Comparison of ENCODE assay signal across 28 mouse cellular contexts in the genomic region with DNA sequence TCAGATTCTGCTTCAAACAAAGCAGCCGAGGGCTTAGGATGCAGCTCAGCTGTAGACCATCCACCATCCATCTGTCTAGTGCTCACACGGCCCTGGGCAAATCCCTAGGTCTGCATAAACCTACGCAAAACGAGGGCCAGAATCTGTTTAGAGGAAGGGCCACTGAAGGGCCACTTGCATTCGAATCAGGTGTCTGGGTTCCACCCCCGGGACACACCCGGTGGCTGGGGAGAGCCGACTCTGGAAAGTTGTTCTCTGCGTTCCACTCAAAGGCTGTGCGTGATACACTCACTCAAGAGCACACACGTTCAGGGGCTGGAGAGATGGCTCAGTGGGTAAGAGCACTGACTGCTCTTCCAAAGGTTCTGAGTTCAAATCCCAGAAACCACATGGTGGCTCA. TPM values are rescaled to one million over a fixed set of nuclear protein-coding genes. Genes with fewer than 3 reads are reported as not detected.
A peak's percentile ranks its signal among the peaks of the same experiment; 100 is the strongest.
DNase-seq lines count a peak whose midpoint lies in the region; ATAC-seq lines count a peak whose summit lies in the region.
"Had no signal": no experiment of that assay in that cellular context is flagged by ENCODE, and none has a peak within 500 bp of the region (broad histone marks: within the 10 kb centered on the region; RNA-seq: fewer than 3 reads in every experiment).

No protein-coding gene starts in this region.

- H3K4me2 ChIP-seq in forebrain, embryonic 11.5 days (ENCODE audit: low read depth, low read length, severe bottlenecking), result no peak overlapping the region
- H3K4me2 ChIP-seq: forebrain, embryonic 12.5 days; forebrain, embryonic 15.5 days; heart, embryonic 13.5 days; hindbrain, embryonic 14.5 days had no signal

- no peak overlapping the region for H3K27ac ChIP-seq in forebrain, embryonic 11.5 days (ENCODE audit: low read depth, low read length)
- no peak overlapping the region for H3K27ac ChIP-seq in forebrain, embryonic 10.5 days
- H3K27ac ChIP-seq: forebrain, embryonic 12.5 days; forebrain, embryonic 15.5 days; heart, adult 2 months; heart, embryonic 10.5 days; heart, embryonic 13.5 days; hindbrain, embryonic 14.5 days; hindbrain, postnatal 0 days had no signal

- H3K36me3 ChIP-seq in forebrain, embryonic 11.5 days (ENCODE audit: control insufficient read depth, insufficient read depth, low read length), result no peaks in the 10 kb centered on the region
- H3K36me3 ChIP-seq in forebrain, embryonic 10.5 days (replicated peaks), result no peaks in the 10 kb centered on the region
- H3K36me3 ChIP-seq: forebrain, embryonic 12.5 days; forebrain, embryonic 15.5 days; heart, embryonic 10.5 days; heart, embryonic 13.5 days had no signal

- H3K27me3 ChIP-seq in forebrain, embryonic 11.5 days (ENCODE audit: control insufficient read depth, insufficient read depth, low read length), result no peaks in the 10 kb centered on the region
- H3K27me3 ChIP-seq in forebrain, embryonic 10.5 days (ENCODE audit: poor library complexity, severe bottlenecking), result no peaks in the 10 kb centered on the region
- H3K27me3 ChIP-seq: forebrain, embryonic 15.5 days; heart, embryonic 13.5 days; Patski had no signal

- no peak overlapping the region for H3K9ac ChIP-seq in forebrain, embryonic 11.5 days (ENCODE audit: low read length)
- H3K9ac ChIP-seq: forebrain, embryonic 12.5 days; forebrain, embryonic 15.5 days; heart, embryonic 13.5 days; hindbrain, embryonic 14.5 days had no signal

- H3K4me1 ChIP-seq in forebrain, embryonic 11.5 days (replicated peaks; ENCODE audit: control insufficient read depth, insufficient read depth, low read length), result 0 out of 2 replicates have a peak, but pooled peaks cover 4% of the 10 kb centered on the region
- peaks cover 6% of the 10 kb centered on the region for H3K4me1 ChIP-seq in forebrain, embryonic 10.5 days

- ATAC-seq in forebrain, embryonic 11.5 days (replicated peaks; ENCODE audit: low FRiP score), result no peak
- ATAC-seq: forebrain, embryonic 15.5 days; hindbrain, postnatal 0 days; inflammation-experienced regulatory T-cells, adult 6 months; intestine, embryonic 16.5 days; Patski had no signal

- no peaks in the 10 kb centered on the region for H3K9me3 ChIP-seq in forebrain, embryonic 11.5 days (ENCODE audit: control insufficient read depth, low read length)
- H3K9me3 ChIP-seq in forebrain, embryonic 10.5 days, result no peaks in the 10 kb centered on the region
- H3K9me3 ChIP-seq: forebrain, embryonic 12.5 days; forebrain, embryonic 15.5 days; heart, embryonic 10.5 days; heart, embryonic 13.5 days had no signal

- 90% methylated on average over 11 of the region's 11 CpGs for WGBS in forebrain, embryonic 11.5 days
- WGBS in forebrain, embryonic 10.5 days, result 89% methylated on average over 11 of the region's 11 CpGs

- peak; percentile 46 for DNase-seq in forebrain, embryonic 11.5 days (ENCODE audit: low spot score)
- DNase-seq in forebrain, embryonic 10.5 days (ENCODE audit: extremely low spot score, low spot score), result no peak
- DNase-seq in ES-CJ7 (ENCODE audit: low read depth, low spot score) (peak; percentile 77), R1 (ENCODE audit: low read depth, low spot score) (peak; percentile 79)
- no peak for DNase-seq in spleen, adult 18-20 months
- DNase-seq in cerebellum, adult 11-12 months, result no peak
- no peak for DNase-seq in urinary bladder, adult 2 months (ENCODE audit: low spot score)
- DNase-seq: adrenal gland, adult 2 months; adrenal gland, postnatal 14 days; B cell, adult 2 months; cerebellum, adult 11 months; cerebellum, adult 9-10 months; cerebellum, postnatal 25 days; gastrocnemius, postnatal 36 days; heart, adult 2 months; heart, postnatal 14 days; heart, postnatal 4 days; kidney, adult 18-20 months; kidney, adult 9 months had no signal

- no peak overlapping the region for H3K4me3 ChIP-seq in forebrain, embryonic 11.5 days (ENCODE audit: low read depth, low read length)
- H3K4me3 ChIP-seq in forebrain, embryonic 10.5 days, result no peak overlapping the region
- H3K4me3 ChIP-seq: forebrain, embryonic 12.5 days; forebrain, embryonic 15.5 days; heart, adult 2 months; heart, embryonic 10.5 days; heart, embryonic 13.5 days had no signal

RNA-seq across cellular contexts. Expression of a gene that starts 20.1 kb away (rescaled TPM):
- 251 and 263 TPM in 2 replicates for polyA plus RNA-seq in forebrain, embryonic 11.5 days (2014; fragmentation: Nextera tagmentation; extraction: Ambion mirVana)
- polyA plus RNA-seq in forebrain, embryonic 10.5 days (2016; fragmentation: Nextera tagmentation; extraction: Ambion mirVana), result 251 and 256 TPM in 2 replicates
- 111 and 130 TPM in 2 replicates for polyA plus RNA-seq in urinary bladder, adult 2 months (2012; rRNA removed)

RNA-seq across cellular contexts. Expression of a gene that starts 33.5 kb away (rescaled TPM):
- polyA plus RNA-seq in forebrain, embryonic 11.5 days (2014; fragmentation: Nextera tagmentation; extraction: Ambion mirVana), result 80.6 and 83.5 TPM in 2 replicates
- 45.6 and 47.1 TPM in 2 replicates for polyA plus RNA-seq in forebrain, embryonic 10.5 days (2016; fragmentation: Nextera tagmentation; extraction: Ambion mirVana)
- 103 and 127 TPM in 2 replicates for polyA plus RNA-seq in urinary bladder, adult 2 months (2012; rRNA removed)

RNA-seq across cellular contexts. Expression of a gene that starts 39.5 kb away (rescaled TPM):
- 23.3 and 25.7 TPM in 2 replicates for polyA plus RNA-seq in forebrain, embryonic 11.5 days (2014; fragmentation: Nextera tagmentation; extraction: Ambion mirVana)
- 84.8 and 86.8 TPM in 2 replicates for polyA plus RNA-seq in forebrain, embryonic 10.5 days (2016; fragmentation: Nextera tagmentation; extraction: Ambion mirVana)
- 85.7 and 101 TPM in 2 replicates for polyA plus RNA-seq in urinary bladder, adult 2 months (2012; rRNA removed)

RNA-seq across cellular contexts. Expression of a gene that starts 59.3 kb away (rescaled TPM):
- polyA plus RNA-seq in forebrain, embryonic 11.5 days (2014; fragmentation: Nextera tagmentation; extraction: Ambion mirVana), result 1.6 TPM in 2 replicates
- polyA plus RNA-seq in forebrain, embryonic 10.5 days (2016; fragmentation: Nextera tagmentation; extraction: Ambion mirVana), result 1.5 and 1.6 TPM in 2 replicates
- 10.1 and 11.8 TPM in 2 replicates for polyA plus RNA-seq in urinary bladder, adult 2 months (2012; rRNA removed)

Comparison
In these comparisons a context has a peak if more than half of its experiments do, and no peak if none do; other contexts are left out.
1. DNase-seq: peak in forebrain, embryonic 11.5 days (single experiment), ES-CJ7 (single experiment) and R1 (single experiment); none in forebrain, embryonic 10.5 days (single experiment), spleen, adult 18-20 months (0 of 2), cerebellum, adult 11-12 months (single experiment) and urinary bladder, adult 2 months (single experiment).